Mouse (Mus musculus) midbrain, embryonic 11.5 days (tissue): ENCODE data around the gene Zfp575. TPM values are rescaled to one million over a fixed set of nuclear protein-coding genes. Genes with fewer than 3 reads are reported as not detected.
"Not testable (repeated sequence)": the region's sequence is repeated elsewhere in the genome, so short reads cannot be mapped to it uniquely, and the experiment has no call there.

Experiments
- ATAC-seq: fragments of 200-750 bp; cut with Nextera tagmentation; 2 replicates; pipeline ENCODE4 v1.8.0; 2017; ENCODE audit warnings: moderate TSS enrichment, moderate library complexity; ENCODE audit not compliant: low FRiP score
- DNase-seq: peaks from one replicate; pipeline ENCODE4 v3.0.0; 2015; ENCODE audit warnings: low spot score; ENCODE audit errors: missing footprints
- H3K27ac ChIP-seq: fragments of 300-500 bp; sonication (generic); 2 replicates; pipeline ENCODE4 v1.5.1; 2014; ENCODE audit warnings: low read depth, low read length
- H3K27me3 ChIP-seq: fragments of 300-500 bp; sonication (generic); 2 replicates; pipeline ENCODE4 v1.6.1; 2014; ENCODE audit warnings: mild to moderate bottlenecking, low read length, moderate library complexity, mixed read lengths; ENCODE audit not compliant: control insufficient read depth, insufficient read depth
- H3K36me3 ChIP-seq: fragments of 300-500 bp; sonication (generic); 2 replicates; pipeline ENCODE4 v1.6.1; 2014; ENCODE audit warnings: mild to moderate bottlenecking, low read length, moderate library complexity, mixed read lengths; ENCODE audit not compliant: control insufficient read depth, insufficient read depth
- H3K4me1 ChIP-seq: fragments of 300-500 bp; sonication (generic); 2 replicates; pipeline ENCODE4 v1.6.1; 2014; ENCODE audit warnings: low read length; ENCODE audit not compliant: control insufficient read depth, insufficient read depth
- H3K4me2 ChIP-seq: fragments of 300-500 bp; sonication (generic); 2 replicates; pipeline ENCODE4 v1.6.1; 2014; ENCODE audit warnings: mild to moderate bottlenecking, moderate library complexity
- H3K4me3 ChIP-seq: fragments of 300-500 bp; sonication (generic); 2 replicates; pipeline ENCODE4 v1.5.1; 2014; ENCODE audit warnings: low read depth, low read length
- H3K9ac ChIP-seq: fragments of 300-500 bp; sonication (generic); 2 replicates; pipeline ENCODE4 v1.6.1; 2014; ENCODE audit warnings: low read length
- H3K9me3 ChIP-seq: fragments of 300-500 bp; sonication (generic); 2 replicates; pipeline ENCODE4 v1.6.1; 2016; ENCODE audit warnings: low read length; ENCODE audit not compliant: control insufficient read depth
- WGBS: fragments of 180-500 bp; shearing (Covaris S2); extraction: QIAGEN DNeasy Blood & Tissue Kit; methylation state at CpG from one replicate; pipeline ENCODE4 v1.1.7; 2014; 5-methylcytosine and 5-hydroxymethylcytosine counted together
- polyA plus RNA-seq: library from polyadenylated mRNA; unstranded; fragments of >200 nt; fragmentation: Nextera tagmentation; extraction: Ambion mirVana; gene quantifications from 2 replicates; pipeline ENCODE4 v1.2.1, GENCODE M21; 2014

Zfp575 gene
- polyA plus RNA-seq, 1 experiment from 2014 or later = 1.4 TPM

GRCm38 (mm10) chr7:24619671-24620397 lies 32.4 kb upstream of the Zfp575 start:
- 53% methylated on average over 13 of the region's 13 CpGs for WGBS
- no peak overlapping the region for H3K4me2 ChIP-seq
- H3K27ac ChIP-seq = no peak overlapping the region
- no peaks in the 10 kb centered on the region for H3K36me3 ChIP-seq
- DNase-seq = peak; percentile 45
- ATAC-seq = no peak
- no peaks in the 10 kb centered on the region for H3K9me3 ChIP-seq
- H3K27me3 ChIP-seq = no peaks in the 10 kb centered on the region
- H3K4me3 ChIP-seq = no peak overlapping the region
- no peaks in the 10 kb centered on the region for H3K4me1 ChIP-seq
- H3K9ac ChIP-seq = no peak overlapping the region

- not testable (repeated sequence) for H3K27me3 ChIP-seq, H3K27ac ChIP-seq, H3K4me1 ChIP-seq, H3K4me2 ChIP-seq, H3K36me3 ChIP-seq, H3K9me3 ChIP-seq, H3K4me3 ChIP-seq, DNase-seq, ATAC-seq, H3K9ac ChIP-seq
- WGBS = 88% methylated on average over 8 of the region's 8 CpGs
Measured at GRCm38 (mm10) chr7:24618374-24618773, 30.9 kb upstream of the Zfp575 start.

DNA sequence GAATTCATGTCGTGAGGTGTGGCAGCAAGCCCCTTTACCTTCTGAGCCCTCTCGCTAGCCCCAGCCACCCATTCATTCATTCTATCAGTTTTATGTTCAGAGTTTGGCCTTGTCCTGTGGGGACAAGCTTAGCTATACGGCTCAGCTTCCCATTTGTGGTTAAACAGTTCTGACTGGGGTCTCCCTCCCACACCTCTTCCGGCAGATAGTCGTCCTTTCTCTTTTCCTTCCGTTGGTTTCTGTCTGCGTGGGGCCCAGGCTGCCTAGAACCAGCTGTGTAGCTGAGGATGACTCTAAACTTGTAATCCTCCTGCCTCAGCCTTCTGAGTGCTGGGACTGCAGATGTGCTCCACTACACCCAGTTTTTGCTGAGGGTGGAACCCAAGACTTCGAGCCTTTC lies 30.3 kb upstream of the Zfp575 start:
- Histone ChIP-seq H3K4me3 (no peak overlapping the region), H3K4me1 (no peaks in the 10 kb centered on the region), H3K4me2 (no peak overlapping the region), H3K9me3 (no peaks in the 10 kb centered on the region), H3K36me3 (no peaks in the 10 kb centered on the region), H3K27ac (no peak overlapping the region), H3K27me3 (peaks cover 9% of the 10 kb centered on the region), H3K9ac (no peak overlapping the region)
- peak; percentile 28 for DNase-seq
- ATAC-seq = no peak
- WGBS = 81% methylated on average over 8 of the region's 8 CpGs

- H3K4me2 ChIP-seq = no peak overlapping the region
- no peak overlapping the region for H3K27ac ChIP-seq
- no peaks in the 10 kb centered on the region for H3K36me3 ChIP-seq
- no peak overlapping the region for H3K4me3 ChIP-seq
- 74% methylated on average over 13 of the region's 13 CpGs for WGBS
- DNase-seq = peak; percentile 77
- H3K9me3 ChIP-seq = no peaks in the 10 kb centered on the region
- peaks cover 11% of the 10 kb centered on the region for H3K4me1 ChIP-seq
- H3K27me3 ChIP-seq = peaks cover 37% of the 10 kb centered on the region
- no peak for ATAC-seq
- H3K9ac ChIP-seq = no peak overlapping the region
Measured at GRCm38 (mm10) chr7:24614816-24615215, 27.4 kb upstream of the Zfp575 start.

DNA sequence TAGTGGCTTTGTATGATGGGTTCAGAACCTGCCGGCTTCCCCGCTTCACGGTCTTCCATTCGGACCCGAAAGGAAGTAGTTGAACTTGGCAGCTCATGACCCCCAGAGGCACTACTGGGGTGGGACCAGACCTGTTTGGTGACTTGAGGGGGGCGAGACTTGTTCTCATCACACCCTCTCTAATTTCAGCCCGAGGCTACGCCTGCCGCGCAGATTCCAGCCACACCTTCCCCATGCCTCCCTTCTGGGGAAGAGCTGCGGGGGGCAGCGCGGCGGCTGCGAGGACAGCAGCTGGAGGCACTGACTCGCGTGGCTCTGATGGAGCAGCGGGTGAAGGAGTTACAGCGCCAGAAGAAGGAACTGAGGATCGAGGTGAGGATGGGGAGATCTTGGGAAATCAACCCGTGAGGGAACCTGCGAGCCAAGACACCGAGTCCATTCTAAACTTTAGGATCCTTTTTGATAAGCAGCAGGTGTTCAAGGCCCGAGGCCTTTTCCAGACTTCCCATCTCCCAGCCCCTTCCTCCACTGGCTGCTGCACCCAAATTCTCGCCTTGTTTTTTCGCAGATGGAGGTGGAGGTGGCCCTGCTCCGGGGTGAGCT lies 25.0 kb upstream of the Zfp575 start:
- H3K4me1 ChIP-seq = peaks cover 11% of the 10 kb centered on the region
- DNase-seq (peak; percentile 94), ATAC-seq (no peak)
- H3K9ac ChIP-seq = no peak overlapping the region
- peak overlapping the region; percentile 11; the same call in 1 of the 2 replicates for H3K4me3 ChIP-seq
- H3K4me2 ChIP-seq = peak overlapping the region; percentile 30
- H3K27ac ChIP-seq = no peak overlapping the region
- H3K9me3 ChIP-seq = no peaks in the 10 kb centered on the region
- peaks cover 44% of the 10 kb centered on the region for H3K27me3 ChIP-seq
- H3K36me3 ChIP-seq = no peaks in the 10 kb centered on the region
- WGBS = 4% methylated on average over 27 of the region's 27 CpGs

DNA sequence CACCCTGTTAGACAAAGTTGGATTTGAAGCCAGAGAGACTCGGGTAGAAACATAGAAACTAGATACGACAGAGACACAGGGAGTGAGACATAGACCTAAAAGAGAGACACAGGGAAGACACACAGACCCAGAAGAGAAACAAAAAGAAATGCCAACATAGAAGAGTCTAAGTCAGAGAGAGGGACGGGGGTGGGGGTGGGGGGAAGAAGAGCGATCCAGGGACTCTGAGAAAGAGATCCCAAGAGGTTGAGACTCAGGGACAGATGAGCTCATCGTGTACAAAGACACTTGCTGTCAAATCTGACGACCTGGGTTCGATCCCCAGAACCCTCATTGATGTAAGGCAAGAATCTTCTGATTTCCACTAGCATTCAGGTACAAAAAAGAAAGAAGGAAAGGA lies 24.3 kb upstream of the Zfp575 start:
- no peak for ATAC-seq
- Histone ChIP-seq H3K4me3 (peak overlapping the region; percentile 31; the same call in 1 of the 2 replicates), H3K9ac (no peak overlapping the region), H3K27me3 (peaks cover 44% of the 10 kb centered on the region), H3K9me3 (no peaks in the 10 kb centered on the region), H3K4me2 (peak overlapping the region; percentile 49), H3K36me3 (no peaks in the 10 kb centered on the region), H3K27ac (no peak overlapping the region), H3K4me1 (peaks cover 11% of the 10 kb centered on the region)
- peak; percentile 86 for DNase-seq
- 15% methylated on average over 7 of the region's 7 CpGs for WGBS

DNA sequence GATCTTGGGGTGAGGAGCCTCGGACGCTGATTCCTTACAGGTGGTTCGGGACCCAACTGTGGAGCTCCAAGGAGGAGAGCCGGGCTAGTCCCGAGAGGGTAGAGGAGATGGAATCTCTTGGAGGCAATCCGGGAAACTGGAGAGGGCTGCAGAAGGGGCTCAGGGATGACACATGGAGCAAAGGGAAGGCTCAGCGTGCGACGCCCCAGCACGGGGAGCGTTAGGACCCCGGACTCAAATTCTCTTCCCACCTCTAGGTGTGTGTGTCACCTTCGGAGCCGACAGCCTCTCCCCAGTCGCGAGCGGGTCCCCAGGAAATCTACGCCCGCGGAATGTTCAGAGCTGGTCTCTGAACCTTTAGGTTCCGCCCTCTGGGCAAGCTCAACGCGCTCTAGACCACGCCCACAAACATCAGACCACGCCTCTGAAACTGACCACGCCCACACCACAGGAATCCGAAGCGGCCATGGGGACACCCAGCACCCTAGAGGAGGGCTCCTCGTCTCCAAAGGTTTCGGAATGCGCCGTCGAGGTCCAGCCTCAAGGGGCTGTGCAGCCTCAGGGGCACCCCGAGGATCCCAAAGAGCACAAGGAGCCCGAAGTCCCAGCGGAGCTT lies 23.5 kb upstream of the Zfp575 start:
- no peaks in the 10 kb centered on the region for H3K36me3 ChIP-seq
- peaks cover 44% of the 10 kb centered on the region for H3K27me3 ChIP-seq
- peaks cover 11% of the 10 kb centered on the region for H3K4me1 ChIP-seq
- peak overlapping the region; percentile 49 for H3K4me2 ChIP-seq
- no peak overlapping the region for H3K27ac ChIP-seq
- peak overlapping the region; percentile 27; the same call in 1 of the 2 replicates for H3K9ac ChIP-seq
- peak; percentile 59 for ATAC-seq
- peak overlapping the region; percentile 31 for H3K4me3 ChIP-seq
- no peaks in the 10 kb centered on the region for H3K9me3 ChIP-seq
- under 1% methylated on average over 36 of the region's 36 CpGs for WGBS
- peak; percentile 98 for DNase-seq

DNA sequence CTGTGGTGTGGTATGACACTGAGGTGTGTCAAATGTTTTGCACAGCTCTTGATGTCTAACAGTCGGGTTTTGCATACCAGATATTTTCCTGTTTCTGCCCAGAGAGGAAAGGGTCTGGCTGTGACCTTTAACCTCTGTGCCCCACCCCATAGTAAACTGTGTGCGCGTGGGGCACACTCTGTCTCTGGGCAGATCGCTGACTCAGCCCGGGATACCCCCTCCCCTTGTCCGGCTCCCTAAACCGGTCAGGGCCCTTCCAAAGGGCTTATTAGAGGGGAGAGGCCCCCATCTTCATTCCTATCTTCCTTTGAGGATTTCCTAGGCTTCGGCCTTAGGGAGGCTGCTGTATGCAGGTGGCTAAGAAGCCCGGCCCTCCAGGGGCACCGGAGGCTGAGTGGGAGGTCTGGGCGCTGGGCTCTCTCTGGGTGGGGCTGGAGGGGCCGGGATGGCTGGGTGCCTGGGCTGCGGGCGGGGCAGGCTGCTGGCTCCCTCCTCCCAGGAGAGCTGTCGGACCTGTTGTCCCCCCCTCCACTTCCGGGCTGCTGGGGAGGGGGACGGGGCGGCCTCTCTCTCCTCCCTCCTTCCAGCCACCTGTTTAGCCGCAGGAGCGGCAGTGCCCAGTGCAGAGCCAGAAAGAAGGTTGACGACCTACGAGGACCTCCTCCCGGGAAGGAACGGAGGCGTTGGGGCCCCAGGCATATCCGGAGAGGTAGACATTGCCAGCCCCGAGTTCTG lies 22.9 kb upstream of the Zfp575 start, which contains the start of gene Phldb3:
Gene Phldb3 (plus strand): TSS at position 620 of the 735 bp plus-strand sequence.
- ATAC-seq (peak; percentile 31), DNase-seq (peak; percentile 80)
- Histone ChIP-seq H3K27ac (no peak within 1 kb of the TSS), H3K4me1 (peaks cover 11% of the 10 kb centered on the region), H3K36me3 (no peaks in the 10 kb centered on the region), H3K4me2 (peak within 1 kb of the TSS; percentile 49), H3K4me3 (peak within 1 kb of the TSS; percentile 31), H3K9ac (peak within 1 kb of the TSS; percentile 27; the same call in 1 of the 2 replicates), H3K27me3 (peaks cover 44% of the 10 kb centered on the region), H3K9me3 (no peaks in the 10 kb centered on the region)
- 3% methylated on average over 24 of the region's 27 CpGs for WGBS
